Mouse (Mus musculus) testis, adult 2 months (tissue): ENCODE measurements around the gene Psmd12.

Experiments
- CTCF ChIP-seq: fragments of 200-500 bp; IDR thresholded peaks from 2 replicates; pipeline ENCODE4 v1.5.1; 2012; ENCODE audit warnings: low read depth, mild to moderate bottlenecking, inconsistent platforms, low read length, moderate library complexity; ENCODE audit not compliant: control insufficient read depth, insufficient read depth, insufficient replicate concordance
- POLR2A ChIP-seq: fragments of 200-500 bp; IDR thresholded peaks from 2 replicates; pipeline ENCODE4 v1.6.1; 2012; ENCODE audit warnings: low read depth, mild to moderate bottlenecking, inconsistent platforms, low read length, moderate library complexity; ENCODE audit not compliant: control insufficient read depth

- TF ChIP-seq CTCF: no peak
- no peak for TF ChIP-seq POLR2A
Measured at GRCm38 (mm10) chr11:107452053-107452452, 27.2 kb upstream of the Psmd12 start.
